Mouse (Mus musculus): ENCODE data around the gene Camkmt. TPM values are rescaled to one million over a fixed set of nuclear protein-coding genes. Genes with fewer than 3 reads are reported as not detected.
A peak's percentile ranks its signal among the peaks of the same experiment; 100 is the strongest.

Camkmt gene
- polyA plus RNA-seq, 1 experiment: 0.31 TPM

- Histone ChIP-seq H3K9me3 (ENCODE audit: control insufficient read depth, low read length) (no peaks in the 10 kb centered on the region), H3K27me3 (ENCODE audit: control insufficient read depth) (no peaks in the 10 kb centered on the region), H3K4me3 (replicated peaks) (no peak overlapping the region), H3K36me3 (ENCODE audit: control insufficient read depth) (peaks cover 2% of the 10 kb centered on the region; the same call in 1 of the 2 replicates), H3K4me1 (ENCODE audit: control insufficient read depth) (peaks cover 25% of the 10 kb centered on the region)
- no peak for TF ChIP-seq TAL1 (IDR thresholded peaks at IDR 0.05; ENCODE audit: low read length)
- no peak for TF ChIP-seq GATA1 (IDR thresholded peaks at IDR 0.05; ENCODE audit: low read length)
Observed at GRCm38 (mm10) chr17:85086501-85086900, 3.9 kb upstream of the Camkmt start.

GRCm38 (mm10) chr17:85087591-85087990 lies 2.8 kb upstream of the Camkmt start:
- peaks cover 35% of the 10 kb centered on the region for H3K4me1 ChIP-seq (ENCODE audit: control insufficient read depth)

GRCm38 (mm10) chr17:85088401-85088800 lies 2.0 kb upstream of the Camkmt start:
- H3K36me3 ChIP-seq (ENCODE audit: control insufficient read depth): no peaks in the 10 kb centered on the region; the same call in 1 of the 2 replicates
- H3K4me1 ChIP-seq (ENCODE audit: control insufficient read depth): peaks cover 35% of the 10 kb centered on the region
- no peaks in the 10 kb centered on the region for H3K27me3 ChIP-seq (ENCODE audit: control insufficient read depth)
- no peaks in the 10 kb centered on the region for H3K9me3 ChIP-seq (ENCODE audit: control insufficient read depth, low read length)
- TF ChIP-seq TAL1 (IDR thresholded peaks at IDR 0.05; ENCODE audit: low read length) (no peak), GATA1 (IDR thresholded peaks at IDR 0.05; ENCODE audit: low read length) (no peak)
- no peak overlapping the region for H3K4me3 ChIP-seq (replicated peaks)

More at GRCm38 (mm10) chr17:85087591-85087990, 2.8 kb upstream of the Camkmt start:
- Histone ChIP-seq H3K4me3 (replicated peaks) (no peak overlapping the region), H3K9me3 (ENCODE audit: control insufficient read depth, low read length) (no peaks in the 10 kb centered on the region), H3K36me3 (ENCODE audit: control insufficient read depth) (peaks cover 2% of the 10 kb centered on the region; the same call in 1 of the 2 replicates), H3K27me3 (ENCODE audit: control insufficient read depth) (no peaks in the 10 kb centered on the region)
- no peak for TF ChIP-seq GATA1 (IDR thresholded peaks at IDR 0.05; ENCODE audit: low read length)
- TF ChIP-seq TAL1 (IDR thresholded peaks at IDR 0.05; ENCODE audit: low read length): no peak

- Histone ChIP-seq H3K27me3 (ENCODE audit: control insufficient read depth) (no peaks in the 10 kb centered on the region), H3K36me3 (ENCODE audit: control insufficient read depth) (no peaks in the 10 kb centered on the region; the same call in 1 of the 2 replicates), H3K4me3 (replicated peaks) (peak overlapping the region; percentile 93), H3K9me3 (ENCODE audit: control insufficient read depth, low read length) (no peaks in the 10 kb centered on the region), H3K4me1 (ENCODE audit: control insufficient read depth) (peaks cover 35% of the 10 kb centered on the region)
- TF ChIP-seq GATA1 (IDR thresholded peaks at IDR 0.05; ENCODE audit: low read length): no peak
- no peak for TF ChIP-seq TAL1 (IDR thresholded peaks at IDR 0.05; ENCODE audit: low read length)
Observed at GRCm38 (mm10) chr17:85089011-85089410, 1.3 kb upstream of the Camkmt start.

GRCm38 (mm10) chr17:85089621-85090020 lies 731 bp upstream of the Camkmt start:
- no peaks in the 10 kb centered on the region for H3K9me3 ChIP-seq (ENCODE audit: control insufficient read depth, low read length)
- no peaks in the 10 kb centered on the region; the same call in 1 of the 2 replicates for H3K36me3 ChIP-seq (ENCODE audit: control insufficient read depth)
- peak overlapping the region; percentile 93 for H3K4me3 ChIP-seq (replicated peaks)
- TF ChIP-seq TAL1 (IDR thresholded peaks at IDR 0.05; ENCODE audit: low read length) (no peak), GATA1 (IDR thresholded peaks at IDR 0.05; ENCODE audit: low read length) (no peak)
- H3K4me1 ChIP-seq (ENCODE audit: control insufficient read depth): peaks cover 35% of the 10 kb centered on the region
- no peaks in the 10 kb centered on the region for H3K27me3 ChIP-seq (ENCODE audit: control insufficient read depth)

- no peak for TF ChIP-seq TAL1 (IDR thresholded peaks at IDR 0.05; ENCODE audit: low read length)
- no peak for TF ChIP-seq GATA1 (IDR thresholded peaks at IDR 0.05; ENCODE audit: low read length)
- peaks cover 37% of the 10 kb centered on the region for H3K4me1 ChIP-seq (ENCODE audit: control insufficient read depth)
- H3K27me3 ChIP-seq (ENCODE audit: control insufficient read depth): no peaks in the 10 kb centered on the region
- peak overlapping the region; percentile 93 for H3K4me3 ChIP-seq (replicated peaks)
- H3K9me3 ChIP-seq (ENCODE audit: control insufficient read depth, low read length): no peaks in the 10 kb centered on the region
- peaks cover 2% of the 10 kb centered on the region for H3K36me3 ChIP-seq (ENCODE audit: control insufficient read depth)
Observed at GRCm38 (mm10) chr17:85091762-85092161, 1.4 kb downstream of the Camkmt start.

GRCm38 (mm10) chr17:85096396-85096795 lies 6.0 kb downstream of the Camkmt start:
- TF ChIP-seq GATA1 (IDR thresholded peaks at IDR 0.05; ENCODE audit: low read length): no peak
- TF ChIP-seq TAL1 (IDR thresholded peaks at IDR 0.05; ENCODE audit: low read length): no peak
- no peaks in the 10 kb centered on the region; the same call in 1 of the 2 replicates for H3K27me3 ChIP-seq (ENCODE audit: control insufficient read depth)
- peaks cover 32% of the 10 kb centered on the region for H3K4me1 ChIP-seq (ENCODE audit: control insufficient read depth)
- peaks cover 31% of the 10 kb centered on the region for H3K36me3 ChIP-seq (ENCODE audit: control insufficient read depth)
- peaks cover 18% of the 10 kb centered on the region for H3K9me3 ChIP-seq (ENCODE audit: control insufficient read depth, low read length)
- no peak overlapping the region for H3K4me3 ChIP-seq (replicated peaks)

GRCm38 (mm10) chr17:85098677-85099323 lies 8.4 kb downstream of the Camkmt start:
- H3K4me3 ChIP-seq (replicated peaks): no peak overlapping the region
- TF ChIP-seq TAL1 (IDR thresholded peaks at IDR 0.05; ENCODE audit: low read length) (no peak), GATA1 (IDR thresholded peaks at IDR 0.05; ENCODE audit: low read length) (no peak)
- H3K4me1 ChIP-seq (ENCODE audit: control insufficient read depth): peaks cover 33% of the 10 kb centered on the region
- no peaks in the 10 kb centered on the region; the same call in 1 of the 2 replicates for H3K27me3 ChIP-seq (ENCODE audit: control insufficient read depth)
- H3K9me3 ChIP-seq (ENCODE audit: control insufficient read depth, low read length): peaks cover 18% of the 10 kb centered on the region
- peaks cover 33% of the 10 kb centered on the region for H3K36me3 ChIP-seq (ENCODE audit: control insufficient read depth)

- Histone ChIP-seq H3K36me3 (ENCODE audit: control insufficient read depth) (peaks cover 33% of the 10 kb centered on the region), H3K4me1 (ENCODE audit: control insufficient read depth) (peaks cover 36% of the 10 kb centered on the region), H3K9me3 (ENCODE audit: control insufficient read depth, low read length) (peaks cover 18% of the 10 kb centered on the region), H3K4me3 (replicated peaks) (no peak overlapping the region), H3K27me3 (ENCODE audit: control insufficient read depth) (no peaks in the 10 kb centered on the region; the same call in 1 of the 2 replicates)
- no peak for TF ChIP-seq GATA1 (IDR thresholded peaks at IDR 0.05; ENCODE audit: low read length)
Observed at GRCm38 (mm10) chr17:85100232-85100631, 9.9 kb downstream of the Camkmt start.

Measured in erythroblast, embryonic 14.5 days (primary cell).